Mouse (Mus musculus) liver, adult (tissue): ENCODE measurements around the gene Vars.

ENCODE experiments used
- GATA4 ChIP-seq: IDR thresholded peaks from 2 replicates; pipeline ENCODE4 v1.6.1; 2014; ENCODE audit warnings: mild to moderate bottlenecking, low read length; ENCODE audit not compliant: insufficient replicate concordance

Vars gene

DNA sequence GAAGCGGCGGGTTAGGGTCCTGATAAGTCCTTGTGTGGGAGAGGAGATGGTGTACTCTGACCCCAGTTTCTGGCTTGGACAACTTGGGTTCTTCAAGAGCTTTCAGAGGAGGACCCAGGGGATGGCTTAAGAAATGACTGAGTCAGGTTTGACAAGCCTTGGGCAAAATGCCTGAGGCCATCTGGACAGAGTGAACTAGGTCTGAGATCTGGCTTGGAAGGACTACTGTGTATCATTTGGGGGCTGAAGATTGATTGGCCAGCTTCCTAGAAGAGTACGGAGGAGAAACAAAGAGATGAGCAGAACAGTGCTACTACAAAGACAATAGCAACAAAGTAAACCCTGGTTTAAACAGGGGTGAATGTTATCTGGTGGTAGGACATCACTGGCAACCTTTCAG lies 62.7 kb downstream of the Vars start:
- no peak for TF ChIP-seq GATA4

DNA sequence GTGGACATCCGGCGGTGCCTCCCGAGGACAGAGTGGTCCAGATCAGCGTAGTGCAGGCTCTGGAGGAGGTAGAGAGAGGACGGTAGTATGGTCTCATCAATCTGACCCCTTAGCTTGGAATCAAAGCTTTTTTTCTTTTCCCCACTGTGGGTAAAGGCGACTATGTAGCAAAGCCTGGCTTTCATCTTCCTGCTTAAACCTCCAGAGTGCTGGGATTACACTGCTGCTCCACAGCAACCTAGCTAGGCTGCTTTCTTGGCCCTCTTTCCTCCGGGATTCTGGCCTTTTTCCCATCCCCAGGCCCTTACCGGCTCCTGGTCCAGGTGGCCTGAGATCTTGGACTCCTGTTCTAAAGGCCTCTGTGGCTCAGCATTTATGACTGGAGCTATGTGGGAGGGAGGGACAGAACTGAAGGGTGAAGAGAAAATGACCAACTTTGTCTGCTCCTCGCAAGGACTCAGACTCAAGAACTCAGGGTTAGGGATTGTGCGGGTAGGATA lies 63.6 kb downstream of the Vars start:
- TF ChIP-seq GATA4 = no peak

DNA sequence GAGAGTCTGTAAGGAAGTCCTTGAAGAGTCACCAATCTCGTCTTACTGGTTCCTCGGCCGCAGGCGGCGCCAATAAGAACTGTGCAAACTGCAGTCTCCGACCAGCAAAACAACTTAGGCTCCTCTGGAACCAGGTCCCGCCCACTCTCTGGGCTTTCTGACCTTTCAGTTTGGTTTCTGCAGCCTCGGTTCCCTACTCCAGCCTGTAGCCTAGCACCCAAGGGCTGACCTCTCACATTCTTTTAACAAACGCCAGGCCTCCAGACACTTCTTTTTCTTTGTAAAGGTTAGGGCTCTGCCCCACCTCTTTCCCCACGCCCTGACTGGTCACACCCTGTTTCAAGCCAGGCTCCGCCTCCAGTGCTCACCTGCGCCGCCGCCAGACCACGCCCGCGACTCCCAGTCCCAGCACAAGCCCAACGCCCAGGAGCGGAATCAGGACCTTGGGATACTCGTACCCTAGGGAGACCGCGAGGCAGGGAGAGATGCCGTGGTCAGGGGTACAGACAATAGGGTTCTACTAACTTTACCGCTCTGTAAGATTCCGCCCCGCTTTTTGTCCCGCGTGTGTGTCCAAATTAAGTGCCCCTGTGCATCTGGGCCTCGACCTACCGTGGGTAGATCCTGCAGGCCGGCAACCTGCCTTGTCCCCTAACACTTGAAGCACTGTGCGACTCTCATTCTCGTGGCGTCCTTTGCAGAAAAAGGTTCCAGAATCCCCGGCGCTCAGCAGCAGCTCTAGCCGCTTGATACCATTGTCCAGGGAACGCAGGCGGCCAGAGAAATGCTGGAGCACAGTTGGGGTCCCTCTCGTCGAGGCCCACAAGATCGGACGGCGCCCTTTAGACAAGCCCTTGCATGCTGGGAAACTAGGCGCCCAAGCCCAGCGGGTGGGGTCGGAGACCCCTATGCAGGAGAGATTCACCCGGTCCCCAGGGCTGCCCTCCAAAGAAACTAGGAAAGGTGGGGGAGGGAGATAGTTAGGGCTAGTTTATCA lies 64.5 kb downstream of the Vars start, which contains the start of gene Ly6g6c:
Ly6g6c (plus strand) TSS at position 438 of the 997 bp plus-strand sequence.
- TF ChIP-seq GATA4 = no peak
